Mouse (Mus musculus) liver, postnatal 0 days (tissue): ENCODE results near the gene Prkab1.

Experiments used
- CTCF ChIP-seq: sonication (generic); IDR thresholded peaks from 2 replicates; pipeline ENCODE4 v1.5.1; 2016; ENCODE audit warnings: antibody characterized with exemption, low read depth
- EP300 ChIP-seq: IDR thresholded peaks from 2 replicates; pipeline ENCODE4 v1.6.1; 2016; ENCODE audit warnings: antibody characterized with exemption, low read depth, mild to moderate bottlenecking

DNA sequence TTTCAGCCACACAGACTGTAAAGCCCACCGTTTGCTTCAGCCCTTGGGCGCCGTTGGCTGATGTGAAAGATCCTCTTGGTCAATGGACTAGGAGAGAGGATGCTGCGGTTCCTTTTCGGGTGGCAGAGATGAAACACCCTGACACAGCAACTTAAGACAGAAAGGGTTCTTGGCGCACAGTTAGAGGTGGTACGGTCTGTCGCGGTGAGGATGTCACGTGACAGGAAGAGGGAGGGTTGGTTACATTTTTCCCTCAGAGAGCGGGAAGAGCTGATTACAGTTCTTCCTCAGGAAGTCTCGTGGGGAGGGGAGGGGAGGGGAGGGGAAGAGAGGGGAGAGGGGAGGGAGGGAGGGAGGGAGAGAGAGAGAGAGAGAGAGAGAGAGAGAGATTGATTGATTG, 13.4 kb upstream of the Prkab1 start:
- no peak for TF ChIP-seq EP300
- no peak for TF ChIP-seq CTCF
